In the genomic region with DNA sequence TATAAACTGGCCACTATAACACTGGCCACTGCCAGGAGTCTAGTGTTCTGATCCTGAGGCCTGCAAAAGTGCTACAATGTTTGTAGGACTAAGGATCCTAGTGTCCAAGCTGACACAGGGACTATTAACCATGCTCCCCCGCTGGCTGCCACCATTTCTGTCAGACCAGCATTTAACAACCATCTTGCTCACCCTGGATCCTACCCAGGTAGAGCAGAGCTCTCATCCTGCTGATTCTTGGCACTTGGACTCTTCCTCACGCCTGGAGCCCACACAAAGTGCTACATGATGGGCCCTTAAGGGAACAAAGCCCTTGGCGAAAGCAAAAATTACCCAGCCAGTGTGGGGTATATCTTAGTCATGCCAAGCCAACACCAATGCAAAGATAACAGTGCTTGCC, we compare ENCODE assay signal across 18 mouse cellular contexts. TPM values are rescaled to one million over a fixed set of nuclear protein-coding genes. Genes with fewer than 3 reads are reported as not detected.
DNase-seq lines count a peak whose midpoint lies in the region; ATAC-seq and TF ChIP-seq lines count a peak whose summit lies in the region.
"Had no signal": no experiment of that assay in that cellular context is flagged by ENCODE, and none has a peak within 500 bp of the region (broad histone marks: within the 10 kb centered on the region; RNA-seq: fewer than 3 reads in every experiment).

No protein-coding gene starts in this region.

- peak overlapping the region; percentile 6; the same call in 1 of the 2 replicates for H3K27ac ChIP-seq in cerebellum, adult 2 months (ENCODE audit: insufficient read depth, low read length)
- H3K27ac ChIP-seq: forebrain, embryonic 13.5 days; heart, adult 2 months; heart, embryonic 13.5 days; hindbrain, embryonic 12.5 days; stomach, embryonic 15.5 days had no signal

- no peak for TF ChIP-seq POLR2A in cerebellum, adult 2 months (IDR thresholded peaks at IDR 0.05; ENCODE audit: borderline replicate concordance, insufficient read depth, low read length)

- ATAC-seq in cerebellum, adult (ENCODE audit: insufficient number of reproducible peaks, low FRiP score, low TSS enrichment), result peak; percentile 63
- ATAC-seq: activated CD4-positive, CD25-positive, alpha-beta regulatory T cell, adult 4 months; forebrain, embryonic 13.5 days had no signal

- peaks cover 21% of the 10 kb centered on the region for H3K4me1 ChIP-seq in cerebellum, adult 2 months (ENCODE audit: control insufficient read depth, insufficient read depth, low read length)
- H3K4me1 ChIP-seq: forebrain, embryonic 13.5 days; hindbrain, embryonic 12.5 days; stomach, embryonic 15.5 days had no signal

- H3K27me3 ChIP-seq in cerebellum, adult 2 months (ENCODE audit: control insufficient read depth, insufficient read depth, low read length), result no peaks in the 10 kb centered on the region
- H3K27me3 ChIP-seq: forebrain, embryonic 13.5 days; heart, embryonic 13.5 days; hindbrain, embryonic 12.5 days; stomach, embryonic 15.5 days had no signal

- no peak overlapping the region for H3K4me3 ChIP-seq in cerebellum, adult 2 months (replicated peaks; ENCODE audit: insufficient read depth, low read depth, low read length)
- H3K4me3 ChIP-seq: forebrain, embryonic 13.5 days; heart, adult 2 months; heart, embryonic 13.5 days; hindbrain, embryonic 12.5 days; stomach, embryonic 15.5 days had no signal

- no peak for TF ChIP-seq CTCF in cerebellum, adult 2 months (IDR thresholded peaks at IDR 0.05; ENCODE audit: borderline replicate concordance, insufficient read depth, low read depth, low read length)

- WGBS in cerebellum, adult 2 months, result 8% methylated on average over 3 of the region's 3 CpGs

- DNase-seq in cerebellum, postnatal 4 days (ENCODE audit: low spot score in 2 of 2), result no peak
- DNase-seq in lung, postnatal 10 days, result peak; percentile 6
- no peak for DNase-seq in lung, postnatal 4 days
- peak; percentile 61 to 80 for DNase-seq in cerebellum, adult 2 months
- DNase-seq in cerebellum, postnatal 25 days, result peak; percentile 65 to 71
- no peak for DNase-seq in kidney, adult 11 months
- no peak for DNase-seq in testis, postnatal 10 days (ENCODE audit: low spot score)
- DNase-seq: adrenal gland, adult 8-10 months; gastrocnemius, postnatal 36 days; heart, adult 2 months; kidney, adult 18-20 months; kidney, postnatal 4 days had no signal

RNA-seq across cellular contexts. Expression of gene Endod1, which starts 44.4 kb away (rescaled TPM):
- polyA plus RNA-seq in cerebellum, adult 2 months (2012; rRNA removed), result 106 and 123 TPM in 2 replicates

Comparison
In these comparisons a context has a peak if more than half of its experiments do, and no peak if none do; other contexts are left out.
1. DNase-seq: peak in lung, postnatal 10 days (single experiment), cerebellum, adult 2 months (2 of 2) and cerebellum, postnatal 25 days (2 of 2); none in cerebellum, postnatal 4 days (0 of 2), lung, postnatal 4 days (0 of 2), kidney, adult 11 months (single experiment) and testis, postnatal 10 days (single experiment).